Mouse (Mus musculus) heart, postnatal 0 days (tissue): ENCODE measurements around the gene Lrrc45. TPM values are rescaled to one million over a fixed set of nuclear protein-coding genes. Genes with fewer than 3 reads are reported as not detected.

Experiments used
- ATAC-seq: fragments of 200-750 bp; cut with Nextera tagmentation; 2 replicates; pipeline ENCODE4 v1.8.0; 2017; ENCODE audit warnings: low read depth, moderate number of reproducible peaks, moderate library complexity; ENCODE audit not compliant: insufficient read depth
- DNase-seq: peaks from one replicate; pipeline ENCODE4 v3.0.0-alpha.2; 2016; ENCODE audit warnings: low spot score
- H3K27ac ChIP-seq: fragments of 300-500 bp; sonication (generic); 2 replicates; pipeline ENCODE4 v1.5.1; 2014; ENCODE audit warnings: low read depth, mild to moderate bottlenecking
- H3K27me3 ChIP-seq: fragments of 300-500 bp; sonication (generic); 2 replicates; pipeline ENCODE4 v1.6.1; 2014; ENCODE audit warnings: low read length, mixed read lengths; ENCODE audit not compliant: control insufficient read depth, insufficient read depth
- H3K36me3 ChIP-seq: fragments of 300-500 bp; sonication (generic); replicated peaks from 2 replicates; pipeline ENCODE4 v1.6.1; 2014; ENCODE audit warnings: low read length, mixed read lengths; ENCODE audit not compliant: control insufficient read depth, insufficient read depth
- H3K4me1 ChIP-seq: fragments of 300-500 bp; sonication (generic); 2 replicates; pipeline ENCODE4 v1.6.1; 2014; ENCODE audit warnings: antibody characterized with exemption; ENCODE audit not compliant: control insufficient read depth, insufficient read depth
- H3K4me2 ChIP-seq: fragments of 300-500 bp; sonication (generic); 2 replicates; pipeline ENCODE4 v1.6.1; 2014; ENCODE audit warnings: low read depth, mild to moderate bottlenecking, low read length, moderate library complexity
- H3K4me3 ChIP-seq: fragments of 300-500 bp; sonication (generic); 2 replicates; pipeline ENCODE4 v1.5.1; 2014; ENCODE audit warnings: low read depth, low read length
- H3K9ac ChIP-seq: fragments of 300-500 bp; sonication (generic); replicated peaks from 2 replicates; pipeline ENCODE4 v1.6.1; 2014; ENCODE audit warnings: low read depth, low read length, mixed read lengths
- H3K9me3 ChIP-seq: fragments of 300-500 bp; sonication (generic); replicated peaks from 2 replicates; pipeline ENCODE4 v1.6.1; 2016; ENCODE audit warnings: low read length; ENCODE audit not compliant: control insufficient read depth
- CTCF ChIP-seq: IDR thresholded peaks from 2 replicates; pipeline ENCODE4 v1.5.1; 2016; ENCODE audit warnings: antibody characterized with exemption, control low read depth, low read depth
- EP300 ChIP-seq: IDR thresholded peaks from 2 replicates; pipeline ENCODE4 v1.6.1; 2016; ENCODE audit warnings: antibody characterized with exemption, low read depth
- WGBS: fragments of 180-500 bp; shearing (Covaris S2); extraction: QIAGEN DNeasy Blood & Tissue Kit; methylation state at CpG from one replicate; pipeline ENCODE4 v1.1.7; 2014; 5-methylcytosine and 5-hydroxymethylcytosine counted together
- polyA plus RNA-seq: library from polyadenylated mRNA; unstranded; fragments of >200 nt; fragmentation: Nextera tagmentation; extraction: Ambion mirVana; gene quantifications from 2 replicates; pipeline ENCODE4 v1.2.1, GENCODE M21; 2015
- total RNA-seq: library from RNA; depleted of rRNA; stranded (reverse); fragments of >200 nt; gene quantifications from 2 replicates; pipeline ENCODE4 v1.2.3, GENCODE M21; 2014; ENCODE audit warnings: low replicate concordance

The Lrrc45 gene
- total and polyA plus RNA-seq, 2 experiments from 2014 or later: 12.4 to 28.3 TPM

- no peak for TF ChIP-seq CTCF
- no peak for TF ChIP-seq EP300
- H3K4me3 ChIP-seq: no peak overlapping the region
- no peaks in the 10 kb centered on the region for H3K9me3 ChIP-seq
- ATAC-seq (no peak), DNase-seq (no peak)
- WGBS: 72% methylated on average over 4 of the region's 4 CpGs
- H3K4me2 ChIP-seq: no peak overlapping the region
- no peaks in the 10 kb centered on the region for H3K27me3 ChIP-seq
- H3K27ac ChIP-seq: no peak overlapping the region
- H3K4me1 ChIP-seq: peaks cover 12% of the 10 kb centered on the region
- no peak overlapping the region for H3K9ac ChIP-seq
- peaks cover 39% of the 10 kb centered on the region for H3K36me3 ChIP-seq
Measured at GRCm38 (mm10) chr11:120676951-120677350, 36.8 kb upstream of the Lrrc45 start.

- Histone ChIP-seq H3K9ac (no peak overlapping the region), H3K9me3 (no peaks in the 10 kb centered on the region), H3K27ac (no peak overlapping the region), H3K4me1 (no peaks in the 10 kb centered on the region; the same call in 1 of the 2 replicates), H3K27me3 (no peaks in the 10 kb centered on the region), H3K4me3 (no peak overlapping the region), H3K4me2 (no peak overlapping the region), H3K36me3 (peaks cover 47% of the 10 kb centered on the region)
- peak; percentile 23 for DNase-seq
- TF ChIP-seq EP300 (no peak), CTCF (peak; percentile 54)
- WGBS: 70% methylated on average over 3 of the region's 3 CpGs
- peak; percentile 57 for ATAC-seq
Measured at GRCm38 (mm10) chr11:120679909-120680308, 33.8 kb upstream of the Lrrc45 start.

GRCm38 (mm10) chr11:120682683-120683082 lies 31.0 kb upstream of the Lrrc45 start:
- H3K4me1 ChIP-seq: no peaks in the 10 kb centered on the region; the same call in 1 of the 2 replicates
- H3K9ac ChIP-seq: no peak overlapping the region
- H3K27me3 ChIP-seq: no peaks in the 10 kb centered on the region
- ATAC-seq: no peak
- no peak overlapping the region for H3K27ac ChIP-seq
- H3K9me3 ChIP-seq: no peaks in the 10 kb centered on the region
- no peak overlapping the region for H3K4me3 ChIP-seq
- DNase-seq: no peak
- H3K36me3 ChIP-seq: peaks cover 53% of the 10 kb centered on the region
- TF ChIP-seq CTCF (no peak), EP300 (no peak)
- 97% methylated on average over 5 of the region's 5 CpGs for WGBS
- no peak overlapping the region for H3K4me2 ChIP-seq

GRCm38 (mm10) chr11:120683536-120683935 lies 30.2 kb upstream of the Lrrc45 start:
- DNase-seq (no peak), ATAC-seq (no peak)
- no peak for TF ChIP-seq EP300
- TF ChIP-seq CTCF: no peak
- 88% methylated on average over 3 of the region's 3 CpGs for WGBS
- H3K4me3 ChIP-seq: no peak overlapping the region
- peaks cover 51% of the 10 kb centered on the region for H3K36me3 ChIP-seq
- H3K9ac ChIP-seq: no peak overlapping the region
- H3K27me3 ChIP-seq: no peaks in the 10 kb centered on the region
- H3K27ac ChIP-seq: no peak overlapping the region
- no peaks in the 10 kb centered on the region; the same call in 1 of the 2 replicates for H3K4me1 ChIP-seq
- no peaks in the 10 kb centered on the region for H3K9me3 ChIP-seq
- H3K4me2 ChIP-seq: no peak overlapping the region

DNA sequence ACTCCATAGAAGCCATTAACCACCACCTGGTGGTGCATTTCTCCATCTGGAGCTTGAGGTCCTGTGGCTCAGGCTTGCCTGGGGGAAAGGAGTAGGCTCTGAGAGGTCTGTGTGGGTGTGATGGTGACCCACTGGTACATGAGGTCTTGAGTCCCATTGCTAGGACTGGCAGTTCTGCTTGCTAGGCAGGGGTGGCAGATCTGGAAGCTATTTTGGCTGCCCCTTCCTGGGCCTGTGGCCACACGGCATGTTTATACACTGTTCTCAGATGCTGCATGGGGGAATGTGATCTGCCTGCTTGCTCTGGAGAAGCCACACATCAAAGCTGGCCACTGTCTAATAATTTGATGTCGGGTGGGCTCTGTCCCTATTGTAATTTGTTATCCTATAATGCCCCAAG lies 29.6 kb upstream of the Lrrc45 start:
- TF ChIP-seq CTCF (no peak), EP300 (no peak)

GRCm38 (mm10) chr11:120684660-120685059 lies 29.1 kb upstream of the Lrrc45 start:
- Histone ChIP-seq H3K4me2 (no peak overlapping the region), H3K36me3 (peaks cover 59% of the 10 kb centered on the region), H3K27me3 (no peaks in the 10 kb centered on the region), H3K4me1 (no peaks in the 10 kb centered on the region; the same call in 1 of the 2 replicates), H3K27ac (no peak overlapping the region), H3K9me3 (no peaks in the 10 kb centered on the region), H3K9ac (no peak overlapping the region), H3K4me3 (no peak overlapping the region)
- DNase-seq (no peak), ATAC-seq (no peak)
- TF ChIP-seq EP300 (no peak), CTCF (no peak)
- WGBS: 52% methylated on average over 2 of the region's 2 CpGs

More for the DNA sequence above, 29.6 kb upstream of the Lrrc45 start:
- peaks cover 54% of the 10 kb centered on the region for H3K36me3 ChIP-seq
- H3K4me1 ChIP-seq: no peaks in the 10 kb centered on the region; the same call in 1 of the 2 replicates
- H3K9me3 ChIP-seq: no peaks in the 10 kb centered on the region
- DNase-seq (no peak), ATAC-seq (no peak)
- no peak overlapping the region for H3K4me3 ChIP-seq
- no peak overlapping the region for H3K4me2 ChIP-seq
- WGBS: 70% methylated on average over 2 of the region's 2 CpGs
- no peak overlapping the region for H3K9ac ChIP-seq
- H3K27me3 ChIP-seq: no peaks in the 10 kb centered on the region
- no peak overlapping the region for H3K27ac ChIP-seq
